Mouse (Mus musculus) heart, postnatal 14 days (tissue): ENCODE data around the gene Ppard. TPM values are rescaled to one million over a fixed set of nuclear protein-coding genes. Genes with fewer than 3 reads are reported as not detected.
"Not testable (repeated sequence)": the region's sequence is repeated elsewhere in the genome, so short reads cannot be mapped to it uniquely, and the experiment has no call there.

Experiments
- DNase-seq, 2 experiments: peaks; one replicate each; pipeline ENCODE4 v3.0.0; 2021 to 2022
- intact Hi-C: fragments of 180-260 bp; cut with DNase I; formaldehyde crosslinking; loops from one replicate; pipeline ENCODE4 v1.15.1; 2025
- total RNA-seq, 2 experiments: library from RNA; stranded (reverse); gene quantifications; 2 replicates each; pipeline ENCODE4 v1.2.3; 2021

The Ppard gene
- total RNA-seq, 2 experiments from 2014 or later, result 37.7 to 39.4 TPM

DNA sequence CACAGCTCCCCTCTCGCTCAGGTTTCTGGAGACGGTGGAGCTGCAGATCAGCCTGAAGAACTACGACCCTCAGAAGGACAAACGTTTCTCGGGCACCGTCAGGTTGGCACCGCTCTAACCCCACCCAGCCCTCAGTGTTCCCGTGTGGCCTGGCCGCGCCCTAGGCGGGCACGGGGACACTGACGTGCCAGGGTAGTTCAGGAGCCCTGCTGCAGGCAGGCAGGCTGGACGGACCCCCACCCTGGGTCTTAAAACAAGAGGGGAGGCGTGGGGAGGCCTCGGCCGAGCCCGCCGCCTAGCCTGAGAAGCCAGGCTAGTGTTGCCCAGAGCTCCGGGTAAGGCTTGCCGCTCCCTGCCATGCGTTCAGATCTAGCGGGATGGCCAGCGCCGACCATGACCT, 96.4 kb downstream of the Ppard start:
- intact Hi-C loops, result loop anchor here (2.0 to 5.0 kb wide), 2 partner anchors 40 to 193 kb away; no protein-coding TSS in a partner anchor
- peak; percentile 39 to 43 for DNase-seq

DNA sequence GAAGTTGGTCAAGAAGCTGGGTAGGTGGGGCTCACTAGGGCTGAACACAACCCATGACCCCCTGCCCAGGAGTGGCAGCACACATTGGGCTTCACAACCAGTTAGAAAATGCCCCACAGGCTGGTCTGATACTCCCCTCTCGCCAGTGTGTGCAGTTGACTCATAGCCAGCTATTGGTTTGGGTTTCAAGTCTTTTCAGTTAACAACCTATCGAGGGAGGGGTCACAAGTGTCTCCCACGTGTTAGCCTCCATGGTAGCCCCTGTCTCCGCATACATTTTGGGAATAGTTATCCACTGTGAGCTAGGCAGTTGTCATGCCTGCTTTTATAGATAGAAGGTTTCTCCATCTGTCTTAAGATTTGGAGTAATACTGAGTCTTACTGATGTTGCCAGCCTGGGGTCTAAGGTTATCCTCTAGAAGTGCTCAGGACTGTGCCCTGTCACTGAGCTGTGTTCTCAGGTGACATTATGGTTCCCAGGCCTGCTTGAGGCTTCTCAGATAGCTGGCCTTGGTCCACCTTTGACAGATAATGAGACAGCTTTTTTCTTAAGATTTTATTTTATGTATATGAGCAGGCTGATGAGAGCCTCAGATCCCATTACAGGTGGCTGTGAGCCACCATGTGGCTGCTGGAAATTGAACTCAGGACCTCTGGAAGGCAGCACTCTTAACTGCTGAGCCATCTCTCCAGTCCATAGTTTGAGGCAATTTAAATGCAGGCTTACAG, 97.2 kb downstream of the Ppard start:
- intact Hi-C loops, result loop anchor here (2.0 to 5.0 kb wide), 2 partner anchors 39 to 193 kb away; no protein-coding TSS in a partner anchor
- no peak for DNase-seq

DNA sequence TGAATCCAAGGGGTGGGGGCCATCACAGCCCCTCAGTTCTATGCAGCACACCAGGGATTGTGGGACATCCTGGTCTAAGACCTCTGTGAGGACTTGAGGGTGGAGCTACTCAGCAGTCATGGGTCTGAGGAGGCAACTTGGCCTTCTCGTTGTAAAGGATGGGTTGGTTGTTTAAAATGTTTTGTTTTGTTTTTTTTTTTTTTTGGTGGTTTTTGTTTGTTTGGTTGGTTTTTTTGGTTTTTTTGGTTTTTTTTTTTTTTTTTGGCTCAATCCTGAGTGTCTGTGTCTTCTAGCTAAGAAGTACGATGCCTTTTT, 97.7 kb downstream of the Ppard start:
- intact Hi-C loops, result no loop called here

GRCm38 (mm10) chr17:28330590-28330989, 98.1 kb downstream of the Ppard start:
- intact Hi-C loops, DNase-seq: not testable (repeated sequence)

More for the DNA sequence above, 97.7 kb downstream of the Ppard start:
- no peak for DNase-seq

GRCm38 (mm10) chr17:28331241-28332112, 99.0 kb downstream of the Ppard start:
- intact Hi-C loops, result no loop called here
- no peak for DNase-seq

GRCm38 (mm10) chr17:28332113-28332914, 99.8 kb downstream of the Ppard start:
- intact Hi-C loops, result no loop called here
- no peak for DNase-seq

DNA sequence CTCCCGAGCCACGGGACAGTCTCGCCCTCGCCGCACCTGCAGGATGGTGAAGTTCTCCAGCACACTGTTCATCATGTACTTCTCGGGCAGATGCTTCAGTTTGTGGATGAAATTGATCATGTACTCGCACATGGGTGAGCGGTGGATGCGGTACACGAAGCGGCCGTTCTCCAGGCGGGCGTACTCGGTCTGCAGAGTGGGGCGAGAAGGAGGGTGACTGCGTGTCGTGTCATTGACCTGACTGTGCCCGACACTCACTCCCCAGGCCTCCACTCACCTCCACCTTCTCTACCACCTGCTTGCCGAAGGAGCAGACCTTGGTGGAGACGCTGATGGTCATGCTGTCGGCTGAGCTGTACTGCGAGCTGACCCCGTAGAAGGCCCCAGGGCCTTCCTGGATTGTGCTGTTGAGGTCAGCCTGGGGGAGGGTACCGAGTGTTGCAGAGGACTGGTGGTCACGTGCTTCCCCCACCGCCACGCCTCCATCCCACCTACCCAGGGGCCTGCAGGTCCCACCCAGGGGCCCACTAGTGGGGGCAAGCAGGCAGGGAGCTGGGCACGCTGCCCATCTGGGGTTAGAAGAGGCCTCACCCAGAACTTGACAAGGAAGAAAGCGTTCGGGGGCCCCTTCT, 100.5 kb downstream of the Ppard start:
- DNase-seq, result no peak
- intact Hi-C loops, result no loop called here

- intact Hi-C loops, result no loop called here
- DNase-seq, result no peak
These were observed 102.8 kb downstream of the Ppard start for GRCm38 (mm10) chr17:28335267-28335666.

GRCm38 (mm10) chr17:28337547-28337946, 105.0 kb downstream of the Ppard start:
- DNase-seq, result no peak
- intact Hi-C loops, result no loop called here

GRCm38 (mm10) chr17:28340578-28340977, 108.1 kb downstream of the Ppard start:
- DNase-seq, result no peak

DNA sequence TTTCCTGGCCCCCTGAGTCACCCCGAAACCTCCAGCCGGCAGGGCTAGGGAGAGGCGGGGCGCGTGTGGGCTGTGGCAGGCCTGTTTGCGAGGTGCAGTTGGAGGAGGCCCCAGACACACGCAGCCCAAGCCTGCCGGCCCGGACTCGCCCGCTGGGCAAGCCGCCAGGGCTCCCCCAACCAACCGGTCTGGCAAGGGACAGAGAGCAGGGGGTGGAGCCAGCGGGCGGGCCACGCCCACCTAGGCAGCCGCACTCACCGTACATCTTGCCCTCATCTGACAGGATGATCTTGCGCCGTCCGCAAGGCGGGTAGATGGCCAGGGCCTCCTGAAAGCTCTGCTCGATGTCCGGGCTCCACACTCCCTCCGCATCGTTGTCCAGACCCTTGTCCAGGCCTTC, 108.6 kb downstream of the Ppard start:
- intact Hi-C loops, result no loop called here
- DNase-seq, result peak; percentile 83 to 90

More at GRCm38 (mm10) chr17:28340578-28340977, 108.1 kb downstream of the Ppard start:
- intact Hi-C loops, result no loop called here

DNA sequence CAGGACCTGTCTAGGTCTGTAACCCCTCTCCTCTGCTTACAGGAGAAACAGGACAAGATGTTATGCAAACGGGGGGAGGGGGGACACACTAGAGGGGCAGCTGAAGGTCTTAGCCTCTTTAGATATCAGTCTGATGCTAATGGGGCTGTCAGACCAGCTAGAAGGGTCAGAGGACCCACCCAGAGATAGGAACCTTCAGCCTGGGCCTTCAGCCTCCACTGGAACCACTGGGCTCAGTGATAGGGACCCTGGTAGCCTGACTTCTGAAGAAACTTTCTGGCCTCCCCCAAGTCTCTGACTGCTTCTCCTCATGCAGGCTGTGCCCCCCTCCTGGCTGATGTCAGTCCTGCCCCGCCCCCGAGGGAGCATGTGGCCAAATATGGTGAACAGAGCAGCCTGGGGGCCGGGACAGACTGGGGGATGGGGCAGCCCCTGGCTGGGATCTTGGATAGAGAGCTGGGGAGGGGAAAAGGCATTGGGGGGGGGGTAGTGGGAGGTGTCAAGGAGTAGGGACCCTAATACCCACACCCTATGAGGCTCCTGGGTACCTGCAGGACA, 111.6 kb downstream of the Ppard start:
- intact Hi-C loops, result no loop called here
- DNase-seq, result peak; percentile 40 to 58

GRCm38 (mm10) chr17:28344670-28345069, 112.2 kb downstream of the Ppard start:
- intact Hi-C loops, result no loop called here
- no peak for DNase-seq

GRCm38 (mm10) chr17:28345271-28345721, 112.8 kb downstream of the Ppard start:
- peak in 1 of 2 experiments; percentile 43 for DNase-seq

DNA sequence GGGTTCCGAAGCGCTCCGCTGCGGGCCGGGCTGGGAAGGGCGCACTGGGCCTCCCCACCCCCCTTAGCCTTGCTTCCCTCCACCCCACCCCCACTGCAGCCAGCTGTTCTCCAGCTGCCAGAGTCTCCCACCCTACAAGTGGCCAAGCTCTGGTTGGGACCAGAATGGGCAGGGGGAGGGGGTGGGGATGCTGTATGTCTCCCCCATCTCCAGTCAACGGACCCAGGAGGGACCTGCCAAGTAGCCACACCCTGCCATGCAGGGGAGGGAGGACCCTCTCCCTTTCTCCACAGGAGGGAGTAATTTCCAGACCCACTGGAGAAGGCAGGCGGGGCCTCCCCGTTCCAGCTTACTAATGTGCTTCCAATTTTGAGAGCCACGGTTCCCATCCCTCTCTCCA, 113.4 kb downstream of the Ppard start:
- peak; percentile 55 to 69 for DNase-seq

More at GRCm38 (mm10) chr17:28345271-28345721, 112.8 kb downstream of the Ppard start:
- intact Hi-C loops, result no loop called here

DNA sequence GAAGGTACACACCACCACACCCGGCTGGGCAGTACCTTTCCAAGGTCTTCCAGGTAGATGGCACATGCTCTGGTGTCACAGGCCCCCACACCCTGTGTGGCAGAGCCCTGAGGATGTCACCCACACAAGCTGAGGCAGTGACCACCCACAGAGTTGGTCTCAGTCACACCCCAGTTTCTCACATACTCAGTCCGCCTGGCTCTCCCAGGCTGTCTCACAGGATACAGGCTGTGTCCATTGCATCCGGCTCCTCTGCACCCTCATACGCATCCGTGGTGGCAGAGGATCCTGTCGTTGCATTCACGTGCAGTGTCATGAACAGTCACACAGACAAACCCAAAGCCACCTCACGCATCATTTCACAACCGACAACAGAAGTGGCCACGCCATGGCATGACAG, 114.8 kb downstream of the Ppard start:
- intact Hi-C loops, result no loop called here

More for the DNA sequence above, 113.4 kb downstream of the Ppard start:
- intact Hi-C loops, result no loop called here

DNA sequence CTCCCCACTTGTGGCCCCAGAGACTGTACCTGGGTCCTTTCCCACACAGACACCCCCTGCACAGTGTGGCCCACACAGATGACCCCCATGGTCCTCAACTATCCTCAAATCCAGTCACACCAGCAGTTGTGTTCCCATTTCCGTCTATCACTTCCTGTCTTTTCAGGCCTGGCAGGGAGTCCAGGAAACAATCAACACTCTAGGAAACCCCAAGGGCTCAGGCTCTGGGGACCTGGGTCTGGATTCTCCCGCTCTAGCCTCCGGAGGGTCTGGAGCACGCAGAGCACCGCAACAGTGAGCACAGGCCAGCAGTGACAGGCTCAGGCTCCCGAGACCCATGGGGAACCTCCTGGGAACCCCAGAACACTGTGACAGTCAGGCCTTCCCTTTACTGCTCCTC, 115.7 kb downstream of the Ppard start:
- intact Hi-C loops, result no loop called here
- DNase-seq, result peak in 1 of 2 experiments; percentile 52

More for the DNA sequence above, 114.8 kb downstream of the Ppard start:
- DNase-seq, result no peak

DNA sequence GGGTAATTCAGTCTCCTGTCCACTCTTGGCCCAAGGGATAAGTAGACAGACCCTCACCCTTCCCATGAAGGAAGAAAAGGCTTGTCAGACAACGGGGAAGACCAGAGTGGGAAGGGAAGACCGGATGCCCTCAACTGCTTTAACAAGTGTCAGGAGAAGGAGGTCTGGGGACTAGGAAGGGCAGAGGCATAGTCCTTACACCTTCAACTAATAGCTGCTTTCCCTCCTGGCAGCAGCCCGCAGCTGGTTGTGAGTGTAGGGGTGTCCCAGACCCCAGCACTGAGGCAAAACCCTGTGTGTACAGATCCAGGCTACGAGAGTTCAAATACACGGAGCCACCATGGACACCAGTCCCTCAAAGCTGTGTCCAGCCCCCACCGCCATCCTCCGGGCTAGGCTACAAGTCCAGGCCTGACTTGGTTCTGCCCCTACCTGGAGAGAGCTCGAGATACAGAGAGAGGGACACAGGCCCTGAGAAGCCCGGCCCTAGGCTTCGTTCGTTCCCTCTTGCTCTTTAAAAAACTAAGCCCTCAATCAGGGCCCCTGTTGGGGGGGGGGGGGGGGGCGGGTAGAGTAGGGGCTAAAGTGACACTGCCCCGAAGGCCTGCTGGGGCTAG, 116.9 kb downstream of the Ppard start:
- no peak for DNase-seq
- intact Hi-C loops, result no loop called here

DNA sequence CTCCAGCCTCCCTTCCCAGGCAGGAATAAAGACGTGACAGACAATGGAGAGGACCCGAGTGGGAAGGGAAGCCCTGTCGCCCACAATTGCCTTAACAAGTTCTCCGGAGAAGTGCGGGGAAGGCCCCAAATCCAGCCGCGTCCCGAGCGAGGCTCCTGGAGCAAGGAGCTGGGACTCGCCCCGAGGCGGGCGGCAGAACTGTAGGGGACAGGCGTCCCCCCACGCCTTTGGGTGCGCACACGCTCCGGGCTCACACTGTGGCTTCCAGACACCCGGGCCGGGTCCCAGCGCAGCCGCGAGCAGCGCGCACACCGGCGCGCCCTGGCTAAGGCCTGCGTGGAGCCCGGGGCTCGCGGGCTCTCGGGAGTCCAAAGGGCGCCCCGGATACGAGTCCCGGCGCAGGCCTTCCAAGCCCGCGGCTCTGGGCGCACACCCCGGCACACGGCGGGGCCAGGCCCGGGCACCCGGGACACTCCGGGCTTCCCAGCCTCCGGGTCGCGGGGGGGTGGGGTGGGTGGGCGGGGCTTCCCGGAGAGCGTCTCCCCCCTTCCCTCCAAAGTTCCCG, 117.5 kb downstream of the Ppard start:
- intact Hi-C loops, result no loop called here
- DNase-seq, result peak; percentile 57 to 60
